Comparison of ENCODE assay signal across 22 mouse cellular contexts in genomic region chr14:76185358-76185757, GRCm38 (mm10).
DNase-seq lines count a peak whose midpoint lies in the region; ATAC-seq lines count a peak whose summit lies in the region.
"Had no signal": no experiment of that assay in that cellular context is flagged by ENCODE, and none has a peak within 500 bp of the region (broad histone marks: within the 10 kb centered on the region; RNA-seq: fewer than 3 reads in every experiment).

No protein-coding gene starts in this region.

- no peak overlapping the region for H3K4me2 ChIP-seq in kidney, embryonic 16.5 days (replicated peaks; ENCODE audit: low read depth, low read length)
- H3K4me2 ChIP-seq in midbrain, embryonic 11.5 days: no peak overlapping the region
- no peak overlapping the region for H3K4me2 ChIP-seq in midbrain, embryonic 16.5 days (ENCODE audit: low read length)
- H3K4me2 ChIP-seq: embryonic facial prominence, embryonic 15.5 days; forebrain, embryonic 15.5 days; hindbrain, embryonic 12.5 days had no signal

- H3K9me3 ChIP-seq in kidney, embryonic 16.5 days (ENCODE audit: low read length): no peaks in the 10 kb centered on the region
- no peaks in the 10 kb centered on the region for H3K9me3 ChIP-seq in midbrain, embryonic 11.5 days (ENCODE audit: control insufficient read depth, low read length)
- H3K9me3 ChIP-seq in midbrain, embryonic 16.5 days (replicated peaks; ENCODE audit: control insufficient read depth, low read length, poor library complexity, severe bottlenecking): no peaks in the 10 kb centered on the region
- no peaks in the 10 kb centered on the region for H3K9me3 ChIP-seq in forebrain, embryonic 10.5 days
- H3K9me3 ChIP-seq: embryonic facial prominence, embryonic 15.5 days; forebrain, embryonic 15.5 days; heart, embryonic 10.5 days; hindbrain, embryonic 12.5 days had no signal

- H3K27me3 ChIP-seq in kidney, embryonic 16.5 days (ENCODE audit: insufficient read depth, low read length): no peaks in the 10 kb centered on the region
- H3K27me3 ChIP-seq in midbrain, embryonic 11.5 days (ENCODE audit: control insufficient read depth, insufficient read depth, low read length): no peaks in the 10 kb centered on the region
- H3K27me3 ChIP-seq in midbrain, embryonic 16.5 days (ENCODE audit: control insufficient read depth, insufficient read depth, low read depth, low read length): no peaks in the 10 kb centered on the region
- H3K27me3 ChIP-seq in forebrain, embryonic 10.5 days (ENCODE audit: poor library complexity, severe bottlenecking): no peaks in the 10 kb centered on the region
- H3K27me3 ChIP-seq: embryonic facial prominence, embryonic 15.5 days; forebrain, embryonic 15.5 days; hindbrain, embryonic 12.5 days had no signal

- no peak overlapping the region for H3K9ac ChIP-seq in kidney, embryonic 16.5 days (replicated peaks; ENCODE audit: low read length)
- H3K9ac ChIP-seq in midbrain, embryonic 11.5 days (ENCODE audit: low read length): no peak overlapping the region
- no peak overlapping the region for H3K9ac ChIP-seq in midbrain, embryonic 16.5 days (ENCODE audit: low read depth, low read length)
- H3K9ac ChIP-seq: embryonic facial prominence, embryonic 15.5 days; forebrain, embryonic 15.5 days; hindbrain, embryonic 12.5 days had no signal

- no peak for ATAC-seq in kidney, embryonic 16.5 days (ENCODE audit: low FRiP score, low TSS enrichment)
- ATAC-seq in midbrain, embryonic 11.5 days (ENCODE audit: low FRiP score): no peak
- no peak for ATAC-seq in midbrain, embryonic 16.5 days
- ATAC-seq: forebrain, embryonic 15.5 days had no signal

- no peak overlapping the region for H3K4me3 ChIP-seq in kidney, embryonic 16.5 days (ENCODE audit: low read length)
- no peak overlapping the region for H3K4me3 ChIP-seq in midbrain, embryonic 11.5 days (ENCODE audit: low read depth, low read length)
- H3K4me3 ChIP-seq in midbrain, embryonic 16.5 days (ENCODE audit: low read depth, low read length): no peak overlapping the region
- H3K4me3 ChIP-seq in forebrain, embryonic 10.5 days: no peak overlapping the region
- H3K4me3 ChIP-seq: embryonic facial prominence, embryonic 15.5 days; erythroblast, embryonic 14.5 days; forebrain, embryonic 15.5 days; heart, embryonic 10.5 days; hindbrain, embryonic 12.5 days had no signal

- peaks cover 13% of the 10 kb centered on the region; the same call in 1 of the 2 replicates for H3K4me1 ChIP-seq in kidney, embryonic 16.5 days (ENCODE audit: insufficient read depth, low read length)
- H3K4me1 ChIP-seq in midbrain, embryonic 11.5 days (ENCODE audit: control insufficient read depth, insufficient read depth, low read length): no peaks in the 10 kb centered on the region
- H3K4me1 ChIP-seq in midbrain, embryonic 16.5 days (ENCODE audit: control insufficient read depth, insufficient read depth, low read length): no peaks in the 10 kb centered on the region
- H3K4me1 ChIP-seq in forebrain, embryonic 10.5 days: peaks cover 21% of the 10 kb centered on the region
- H3K4me1 ChIP-seq: embryonic facial prominence, embryonic 15.5 days; forebrain, embryonic 15.5 days had no signal

- H3K36me3 ChIP-seq in kidney, embryonic 16.5 days (ENCODE audit: insufficient read depth, low read length): no peaks in the 10 kb centered on the region
- no peaks in the 10 kb centered on the region for H3K36me3 ChIP-seq in midbrain, embryonic 11.5 days (ENCODE audit: control insufficient read depth, insufficient read depth, low read length)
- H3K36me3 ChIP-seq in midbrain, embryonic 16.5 days (ENCODE audit: control insufficient read depth, insufficient read depth, low read length): no peaks in the 10 kb centered on the region
- no peaks in the 10 kb centered on the region for H3K36me3 ChIP-seq in forebrain, embryonic 10.5 days (replicated peaks)
- H3K36me3 ChIP-seq: embryonic facial prominence, embryonic 15.5 days; forebrain, embryonic 15.5 days; heart, embryonic 10.5 days; hindbrain, embryonic 12.5 days had no signal

- peak; percentile 45 for DNase-seq in kidney, adult 11 months
- DNase-seq in midbrain, embryonic 11.5 days (ENCODE audit: low spot score, missing footprints): peak; percentile 61
- peak; percentile 11 to 27 for DNase-seq in kidney, adult 8-10 months
- peak; percentile 8 to 64 for DNase-seq in kidney, postnatal 25 days
- no peak for DNase-seq in forebrain, embryonic 10.5 days (ENCODE audit: extremely low spot score, low spot score)
- no peak for DNase-seq in thymus, postnatal 4 days
- DNase-seq: adrenal gland, adult 2 months; adrenal gland, postnatal 25 days; cerebellum, adult 18-20 months; cerebellum, postnatal 14 days; embryo, embryonic 11 days; gastrocnemius, postnatal 10 days; heart, adult 18-20 months; heart, postnatal 10 days; heart, postnatal 4 days had no signal

- 55% methylated on average over 5 of the region's 5 CpGs for WGBS in kidney, embryonic 16.5 days
- WGBS in midbrain, embryonic 11.5 days: 81% methylated on average over 5 of the region's 5 CpGs
- WGBS in midbrain, embryonic 16.5 days: 81% methylated on average over 5 of the region's 5 CpGs
- 81% methylated on average over 5 of the region's 5 CpGs for WGBS in forebrain, embryonic 10.5 days

- no peak overlapping the region for H3K27ac ChIP-seq in kidney, embryonic 16.5 days (ENCODE audit: low read length)
- H3K27ac ChIP-seq in midbrain, embryonic 11.5 days (ENCODE audit: low read depth, low read length): no peak overlapping the region
- H3K27ac ChIP-seq in midbrain, embryonic 16.5 days (ENCODE audit: low read length): no peak overlapping the region
- no peak overlapping the region for H3K27ac ChIP-seq in forebrain, embryonic 10.5 days
- H3K27ac ChIP-seq: embryonic facial prominence, embryonic 15.5 days; forebrain, embryonic 15.5 days; heart, embryonic 10.5 days; hindbrain, embryonic 12.5 days had no signal

Comparison
In these comparisons a context has a peak if more than half of its experiments do, and no peak if none do; other contexts are left out.
1. DNase-seq: peak in kidney, adult 11 months (single experiment), midbrain, embryonic 11.5 days (single experiment), kidney, adult 8-10 months (2 of 2) and kidney, postnatal 25 days (2 of 2); none in forebrain, embryonic 10.5 days (single experiment) and thymus, postnatal 4 days (single experiment).